Mouse (Mus musculus): Measurements from ENCODE around the gene Prr14l.
"Not testable (repeated sequence)": the region's sequence is repeated elsewhere in the genome, so short reads cannot be mapped to it uniquely, and the experiment has no call there.

The Prr14l gene

GRCm38 (mm10) chr5:32853731-32854507 is at the start of gene Prr14l:
Gene Prr14l, minus strand, starts transcription at chr5:32854256.
- peak; percentile 99 for DNase-seq

GRCm38 (mm10) chr5:32886739-32887138 is 32.7 kb upstream of the Prr14l start:
- DNase-seq: no peak

GRCm38 (mm10) chr5:32872346-32872745 is 18.3 kb upstream of the Prr14l start:
- no peak for DNase-seq

DNA sequence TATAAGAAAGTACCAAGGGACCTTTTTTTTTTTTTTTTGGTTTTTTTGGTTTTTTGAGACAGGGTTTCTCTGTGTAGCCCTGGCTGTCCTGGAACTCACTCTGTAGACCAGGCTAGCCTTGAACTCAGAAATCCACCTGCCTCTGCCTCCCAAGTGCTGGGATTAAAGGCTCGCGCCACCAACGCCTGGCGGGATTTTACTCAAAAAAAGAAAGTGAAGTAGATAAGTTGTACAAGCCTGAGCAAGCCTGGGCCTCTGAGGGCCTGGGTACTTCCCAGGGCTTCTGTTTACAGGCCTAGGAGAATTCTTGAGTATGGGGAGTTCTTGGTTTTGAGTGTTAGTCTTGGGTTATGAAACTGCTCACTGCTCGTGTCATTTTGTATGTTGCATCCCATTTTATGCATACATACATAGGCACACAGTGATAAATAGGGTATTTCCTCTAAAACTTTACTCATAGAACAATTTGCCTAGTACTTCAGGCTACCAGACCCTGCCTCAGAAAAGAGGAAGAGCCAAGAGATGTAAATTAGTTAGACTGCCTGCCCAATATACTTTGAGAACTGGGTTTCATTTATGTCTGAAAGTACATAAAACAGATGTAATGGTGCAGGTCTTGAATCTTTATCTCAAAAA is 15.5 kb upstream of the Prr14l start:
- no peak for DNase-seq

DNA sequence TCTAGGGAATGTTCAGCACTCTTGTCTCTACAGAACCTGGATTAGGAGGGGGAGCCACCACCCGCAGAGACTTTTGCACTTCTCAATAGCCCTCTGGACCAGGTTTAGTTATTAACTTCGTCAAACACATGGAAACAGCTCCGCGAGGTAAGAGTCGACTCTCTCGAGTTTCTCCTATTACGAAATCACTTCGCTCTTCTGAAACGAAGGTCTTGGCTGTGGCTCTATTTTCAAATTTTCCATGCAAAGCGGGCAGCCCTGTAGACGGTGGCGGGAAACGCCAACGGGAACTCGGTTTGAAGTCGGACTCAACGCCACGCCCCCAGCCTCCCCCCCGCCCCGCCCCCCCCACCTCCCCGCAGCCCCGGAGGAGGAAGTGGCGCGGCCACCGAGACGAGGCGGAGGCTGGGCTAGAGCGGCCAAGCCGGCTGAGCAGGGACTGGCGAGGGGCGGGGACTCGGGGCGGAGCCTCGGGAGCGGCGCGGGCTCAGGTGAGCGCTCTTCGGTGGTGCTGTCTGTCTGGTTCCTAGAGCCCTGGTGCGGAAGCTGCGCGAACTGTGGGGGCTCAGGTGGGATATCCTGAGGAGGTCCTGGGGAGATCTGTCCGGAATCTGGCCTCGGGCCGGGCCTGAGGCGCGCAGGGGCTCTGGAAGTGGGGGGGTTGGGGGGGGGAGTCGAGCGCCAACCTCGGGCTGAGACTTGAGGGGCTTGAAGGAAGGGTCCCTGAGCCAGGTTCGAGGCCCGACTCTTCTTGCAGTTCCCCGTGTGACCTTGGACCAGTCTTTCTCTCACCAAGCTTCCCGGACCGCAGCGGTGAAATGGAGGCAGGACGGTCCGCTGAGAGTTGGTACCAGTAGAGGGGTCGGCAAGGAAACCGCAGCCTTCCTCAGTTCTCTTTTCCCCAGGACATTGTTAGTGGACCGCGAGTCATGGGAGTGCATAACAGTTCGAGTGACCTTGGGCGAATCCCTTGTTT is 9.5 kb upstream of the Prr14l start, which contains the start of gene Depdc5:
TSS of gene Depdc5 (plus strand) at position 449 of the 976 bp plus-strand sequence.
- DNase-seq: peak; percentile 96

- DNase-seq: peak; percentile 40
Measured at GRCm38 (mm10) chr5:32862469-32863132, 8.5 kb upstream of the Prr14l start.

DNA sequence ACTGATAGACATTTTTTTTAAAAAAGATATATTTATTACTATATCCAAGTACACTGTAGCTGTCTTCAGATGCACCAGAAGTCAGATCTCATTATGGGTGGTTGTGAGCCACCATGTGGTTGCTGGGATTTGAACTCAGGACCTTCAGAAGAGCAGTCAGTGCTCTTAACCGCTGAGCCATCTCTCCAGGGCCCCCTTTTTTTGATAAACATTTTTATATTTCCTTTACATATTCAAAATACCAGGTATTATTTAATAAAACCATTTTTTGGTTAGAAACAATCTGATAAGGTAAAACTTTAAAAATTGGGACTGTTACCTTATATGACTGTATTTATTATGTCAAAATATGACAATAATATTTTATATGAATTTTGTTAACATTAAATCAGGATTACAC is 7.0 kb upstream of the Prr14l start:
- no peak for DNase-seq

GRCm38 (mm10) chr5:32857781-32858220 is 3.7 kb upstream of the Prr14l start:
- DNase-seq: peak; percentile 62

DNA sequence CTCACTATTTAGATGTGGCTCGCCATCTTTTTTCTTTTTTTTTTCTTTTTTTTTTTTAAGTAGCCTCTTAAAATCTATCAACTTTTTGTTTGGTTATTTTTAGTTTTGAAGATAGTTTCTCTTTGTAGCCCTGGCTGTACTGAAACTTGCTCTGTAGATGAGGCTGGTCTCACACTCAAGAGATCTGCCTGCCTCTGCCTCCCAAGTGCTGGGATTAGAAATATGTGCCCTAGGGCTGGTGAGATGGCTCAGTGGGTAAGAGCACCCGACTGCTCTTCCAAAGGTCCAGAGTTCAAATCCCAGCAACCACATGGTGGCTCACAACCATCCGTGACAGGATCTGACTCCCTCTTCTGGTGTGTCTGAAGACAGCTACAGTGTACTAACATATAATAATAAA is 1.2 kb upstream of the Prr14l start:
- DNase-seq: not testable (repeated sequence)

DNA sequence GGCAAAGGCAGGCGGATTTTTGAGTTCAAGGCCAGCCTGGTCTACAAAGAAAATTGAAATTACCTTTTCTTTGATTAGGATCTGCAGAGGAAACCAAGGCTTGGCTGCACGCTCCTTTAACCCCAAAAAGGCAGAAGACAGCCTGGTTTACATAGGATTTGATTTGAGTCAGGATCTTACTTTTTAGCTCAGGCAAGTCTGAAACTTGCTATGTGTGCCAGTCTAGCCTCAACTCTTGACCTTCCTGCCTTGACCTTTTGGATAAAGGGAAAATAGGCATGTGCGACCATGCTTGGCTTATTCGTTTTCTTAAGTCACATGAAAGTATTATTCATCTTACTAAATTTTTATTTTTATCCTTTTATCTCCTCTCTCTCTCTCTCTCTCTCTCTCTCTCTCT is 762 bp upstream of the Prr14l start:
- DNase-seq: no peak

DNA sequence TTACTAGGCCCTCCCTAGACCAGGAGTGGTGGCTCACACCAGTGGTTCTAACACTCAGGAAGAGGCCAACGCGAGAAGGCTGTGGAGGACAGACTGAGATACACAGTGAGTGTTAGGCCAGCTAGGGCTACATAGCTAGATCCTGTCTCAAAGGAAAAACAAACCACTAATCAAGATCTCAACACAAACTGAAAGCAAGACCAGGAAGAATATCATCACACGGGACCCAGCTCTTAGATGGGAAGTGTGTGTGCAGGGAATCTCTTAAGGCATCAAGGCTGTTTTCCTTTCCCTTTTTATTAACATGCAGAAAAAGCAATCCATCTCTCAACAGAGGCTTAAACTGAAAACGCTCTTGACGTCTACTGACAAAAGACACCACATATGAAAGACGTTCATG is 2.0 kb downstream of the Prr14l start:
- no peak for DNase-seq

- not testable (repeated sequence) for DNase-seq
Measured at GRCm38 (mm10) chr5:32849580-32849979, 4.5 kb downstream of the Prr14l start.

- DNase-seq: no peak
Measured at GRCm38 (mm10) chr5:32849178-32849577, 4.9 kb downstream of the Prr14l start.

DNA sequence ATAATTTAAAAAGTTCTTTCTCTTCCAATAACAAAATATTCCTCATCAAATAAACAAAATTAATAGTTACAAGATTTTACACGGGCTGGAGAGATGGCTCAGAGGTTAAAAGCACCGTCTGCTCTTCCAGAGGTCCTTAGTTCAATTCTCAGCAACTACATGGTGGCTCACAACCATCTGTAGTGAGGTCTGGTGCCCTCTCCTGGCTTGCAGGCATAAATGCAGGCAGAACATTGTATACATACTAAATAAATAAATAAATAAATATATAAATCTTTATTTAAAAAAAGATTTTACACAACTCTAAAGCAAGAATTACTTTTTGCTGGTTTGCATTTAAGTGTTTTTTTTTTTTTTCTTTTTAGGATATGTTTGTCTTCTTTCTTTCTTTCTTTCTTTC is 14.0 kb downstream of the Prr14l start:
- no peak for DNase-seq

DNA sequence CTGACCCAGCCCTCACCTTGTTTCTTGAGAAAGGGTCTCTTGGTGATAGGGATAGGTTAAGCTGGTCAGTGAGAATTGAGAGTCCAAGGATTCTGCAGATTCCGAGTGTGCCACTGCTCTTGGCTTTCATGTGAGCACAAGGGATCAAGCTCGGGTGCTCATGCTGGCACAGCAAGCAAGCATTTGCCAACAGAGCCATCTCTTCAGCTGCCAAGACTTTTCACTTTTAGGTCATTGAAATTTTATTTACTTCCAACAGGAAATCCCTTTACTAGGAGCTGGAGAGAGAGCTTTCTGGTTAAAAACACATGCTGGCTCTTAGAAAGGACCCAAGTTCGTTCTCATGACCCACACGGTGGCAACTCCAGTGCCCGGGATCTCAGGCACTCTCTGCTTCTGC is 17.1 kb downstream of the Prr14l start:
- no peak for DNase-seq

GRCm38 (mm10) chr5:32834497-32834896 is 19.6 kb downstream of the Prr14l start:
- no peak for DNase-seq

DNA sequence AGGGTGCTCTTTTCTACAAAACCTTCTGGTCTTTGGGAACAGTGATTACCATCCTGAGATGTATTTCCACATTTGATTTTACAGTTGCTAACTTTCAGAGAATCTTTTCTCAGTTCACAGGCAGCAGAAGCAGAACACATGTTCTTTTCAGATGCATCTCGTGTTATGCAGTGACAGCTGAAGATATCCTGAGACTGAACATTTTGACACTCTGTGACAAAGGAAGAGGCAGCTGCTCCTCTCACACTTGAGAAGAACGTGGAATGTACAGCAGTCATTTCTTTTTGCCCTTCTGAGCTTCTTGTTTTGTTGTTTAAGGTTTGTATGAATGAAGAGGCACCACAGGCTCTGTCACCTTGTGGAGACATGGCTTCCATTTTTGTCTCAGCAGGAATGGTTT is 24.0 kb downstream of the Prr14l start:
- no peak for DNase-seq

- not testable (repeated sequence) for DNase-seq
Measured at GRCm38 (mm10) chr5:32828766-32829165, 25.3 kb downstream of the Prr14l start.

DNA sequence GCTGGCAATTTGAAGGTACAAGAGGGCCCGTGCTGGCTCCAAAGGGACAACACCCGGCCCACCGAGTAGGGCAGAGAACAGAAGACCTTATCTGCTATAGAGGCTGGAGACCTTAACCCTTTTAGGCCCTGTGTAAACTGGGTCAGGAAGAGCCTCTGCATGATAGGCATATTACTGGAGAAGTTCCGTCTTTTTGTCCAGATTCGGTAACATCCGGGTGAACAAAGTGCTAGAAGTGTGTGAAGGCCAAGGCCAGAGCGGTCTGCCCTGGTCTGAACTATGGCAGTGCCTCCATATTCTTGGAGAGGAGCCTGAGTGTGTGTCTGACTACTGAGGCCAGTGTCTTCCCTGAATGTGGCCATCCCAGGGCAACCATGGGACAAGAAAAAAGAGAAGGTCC is 27.0 kb downstream of the Prr14l start, which contains the start of gene Gm20671:
TSS of gene Gm20671 (minus strand) at position 101 of the 400 bp plus-strand sequence.
- DNase-seq: no peak

DNA sequence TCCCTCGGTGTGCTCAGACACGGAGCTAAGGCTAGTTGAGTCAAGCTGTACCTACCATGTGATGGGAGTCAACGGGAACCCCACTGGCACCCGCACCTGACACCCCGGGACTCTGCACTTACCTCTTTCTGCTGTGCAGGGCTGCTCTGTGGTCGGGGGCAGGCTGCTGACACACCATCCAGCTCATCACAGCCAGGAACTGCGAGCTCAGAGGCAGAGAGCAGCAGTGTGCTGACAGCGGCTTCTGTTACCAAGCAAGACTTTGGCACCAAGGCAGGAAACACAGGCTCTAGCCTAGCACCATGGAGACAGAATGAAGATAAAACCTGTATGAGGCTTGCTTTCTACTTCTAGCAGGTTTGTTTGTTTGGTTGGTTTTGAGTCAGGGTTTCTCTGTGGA is 33.6 kb downstream of the Prr14l start:
- DNase-seq: no peak

- no peak for DNase-seq
Measured at GRCm38 (mm10) chr5:32815396-32815795, 38.7 kb downstream of the Prr14l start.

DNA sequence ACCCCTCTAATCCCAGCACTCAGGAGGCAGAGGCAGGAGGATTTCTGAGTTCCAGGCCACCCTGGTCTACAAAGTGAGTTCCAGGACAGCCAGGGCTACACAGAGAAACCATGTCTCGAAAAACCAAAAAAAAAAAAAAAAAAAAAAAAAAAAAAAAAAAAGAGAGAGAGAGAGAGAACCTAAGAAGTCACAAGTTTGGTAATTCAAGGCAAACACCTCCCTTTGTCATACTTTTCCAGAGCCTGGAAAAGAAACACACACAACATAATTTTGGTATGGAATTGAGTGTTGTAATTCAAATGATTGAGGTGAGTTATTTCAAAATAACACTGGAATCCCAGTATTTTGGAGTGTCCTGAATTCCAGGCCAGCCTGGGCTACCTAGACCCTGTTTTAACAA is 67.6 kb downstream of the Prr14l start:
- not testable (repeated sequence) for DNase-seq

Data from lung, postnatal 10 days (tissue).